Mouse (Mus musculus) stomach, embryonic 15.5 days (tissue): ENCODE data around the gene Psmc3. TPM values are rescaled to one million over a fixed set of nuclear protein-coding genes. Genes with fewer than 3 reads are reported as not detected.
"Not testable (repeated sequence)": the region's sequence is repeated elsewhere in the genome, so short reads cannot be mapped to it uniquely, and the experiment has no call there.

Source experiments
- ATAC-seq: fragments of 200-750 bp; cut with Nextera tagmentation; 2 replicates; pipeline ENCODE4 v1.8.0; 2017; ENCODE audit warnings: low read depth, moderate number of reproducible peaks, moderate TSS enrichment; ENCODE audit not compliant: insufficient read depth, low FRiP score
- H3K27ac ChIP-seq: fragments of 300-500 bp; sonication (generic); 2 replicates; pipeline ENCODE4 v1.5.1; 2015; ENCODE audit warnings: mild to moderate bottlenecking, inconsistent platforms
- H3K27me3 ChIP-seq: fragments of 300-500 bp; sonication (generic); replicated peaks from 2 replicates; pipeline ENCODE4 v1.6.1; 2015; ENCODE audit warnings: inconsistent platforms
- H3K36me3 ChIP-seq: fragments of 300-500 bp; sonication (generic); 2 replicates; pipeline ENCODE4 v1.6.1; 2015; ENCODE audit warnings: inconsistent platforms
- H3K4me1 ChIP-seq: fragments of 300-500 bp; sonication (generic); 2 replicates; pipeline ENCODE4 v1.6.1; 2015; ENCODE audit warnings: inconsistent platforms
- H3K4me2 ChIP-seq: fragments of 300-500 bp; sonication (generic); 2 replicates; pipeline ENCODE4 v1.6.1; 2015; ENCODE audit warnings: mild to moderate bottlenecking, inconsistent platforms
- H3K4me3 ChIP-seq: fragments of 300-500 bp; sonication (generic); replicated peaks from 2 replicates; pipeline ENCODE4 v1.5.1; 2015; ENCODE audit warnings: inconsistent platforms
- H3K9ac ChIP-seq: fragments of 300-500 bp; sonication (generic); 2 replicates; pipeline ENCODE4 v1.6.1; 2015; ENCODE audit warnings: inconsistent platforms
- H3K9me3 ChIP-seq: fragments of 300-500 bp; sonication (generic); 2 replicates; pipeline ENCODE4 v1.6.1; 2016; ENCODE audit warnings: inconsistent platforms
- WGBS: fragments of 180-500 bp; shearing (Covaris S2); methylation state at CpG from one replicate; pipeline ENCODE4 v1.1.7; 2015; 5-methylcytosine and 5-hydroxymethylcytosine counted together
- polyA plus RNA-seq: library from polyadenylated mRNA; unstranded; fragments of >200 nt; fragmentation: Nextera tagmentation; extraction: Ambion mirVana; gene quantifications from 2 replicates; pipeline ENCODE4 v1.2.1, GENCODE M21; 2015

Gene Psmc3
- polyA plus RNA-seq, 1 experiment from 2014 or later = 225 TPM

GRCm38 (mm10) chr2:91108156-91108555 lies 54.3 kb downstream of the Psmc3 start:
- no peak overlapping the region for H3K9ac ChIP-seq

DNA sequence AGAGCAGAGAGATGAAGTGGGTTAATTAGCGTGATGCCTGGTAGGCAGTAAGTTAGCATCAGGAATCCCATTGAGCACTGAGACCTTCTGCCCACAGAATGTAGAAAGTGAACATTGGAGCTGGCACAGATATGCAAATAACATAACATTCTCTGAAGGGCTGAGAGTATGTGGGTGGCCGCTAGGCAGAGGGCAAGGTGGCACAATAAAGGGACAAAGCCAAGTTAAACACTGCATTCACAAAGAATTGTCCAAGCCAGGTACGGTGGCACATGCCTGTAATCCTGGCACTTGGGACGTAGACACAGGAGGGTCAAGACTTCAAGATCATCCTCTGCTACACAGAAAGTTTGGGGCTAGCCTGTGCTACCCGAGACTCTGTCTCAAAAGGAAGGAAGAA lies 55.4 kb downstream of the Psmc3 start:
- no peaks in the 10 kb centered on the region for H3K4me1 ChIP-seq
- H3K9ac ChIP-seq = no peak overlapping the region
- H3K27me3 ChIP-seq = no peaks in the 10 kb centered on the region
- H3K27ac ChIP-seq = no peak overlapping the region
- 81% methylated on average over 5 of the region's 5 CpGs for WGBS
- H3K36me3 ChIP-seq = no peaks in the 10 kb centered on the region
- H3K4me2 ChIP-seq = no peak overlapping the region
- no peaks in the 10 kb centered on the region for H3K9me3 ChIP-seq
- no peak overlapping the region for H3K4me3 ChIP-seq
- no peak for ATAC-seq

More at GRCm38 (mm10) chr2:91108156-91108555, 54.3 kb downstream of the Psmc3 start:
- WGBS = 73% methylated on average over 3 of the region's 3 CpGs
- ATAC-seq = no peak
- Histone ChIP-seq H3K9me3 (no peaks in the 10 kb centered on the region), H3K4me3 (no peak overlapping the region), H3K4me1 (no peaks in the 10 kb centered on the region), H3K27me3 (no peaks in the 10 kb centered on the region), H3K36me3 (no peaks in the 10 kb centered on the region), H3K4me2 (no peak overlapping the region), H3K27ac (no peak overlapping the region)

DNA sequence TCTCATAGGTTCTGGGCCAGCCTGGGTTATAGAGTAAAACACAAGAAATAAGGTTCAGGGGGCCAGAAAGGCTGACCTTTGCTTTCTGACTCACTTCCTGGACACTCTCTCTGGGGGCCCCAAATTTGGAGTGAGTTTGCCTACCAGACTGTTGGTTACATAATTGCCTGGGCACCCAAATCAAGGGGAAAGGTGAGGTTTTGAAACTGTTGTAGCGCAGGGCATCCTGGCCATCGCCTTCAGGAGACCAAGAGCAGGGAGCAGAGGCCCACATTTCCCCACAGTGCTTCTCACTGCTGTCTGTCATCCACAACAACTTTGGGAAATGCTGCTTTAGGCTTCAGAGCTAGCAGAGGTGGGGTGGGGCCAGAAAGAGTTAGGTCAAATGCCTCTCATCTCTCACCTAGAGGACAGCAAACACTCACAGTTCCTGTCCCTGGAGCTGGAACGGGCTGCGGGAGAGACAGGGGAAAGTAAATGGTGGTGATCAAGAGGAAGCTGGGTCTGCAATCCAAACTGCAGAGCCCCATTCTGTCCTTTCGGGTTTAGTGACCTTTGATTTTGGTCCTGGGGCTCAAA lies 56.1 kb downstream of the Psmc3 start:
- WGBS = 79% methylated on average over 5 of the region's 5 CpGs

GRCm38 (mm10) chr2:91110429-91110828 lies 56.6 kb downstream of the Psmc3 start:
- Histone ChIP-seq H3K4me3 (no peak overlapping the region), H3K27me3 (no peaks in the 10 kb centered on the region), H3K36me3 (no peaks in the 10 kb centered on the region), H3K4me2 (no peak overlapping the region), H3K4me1 (no peaks in the 10 kb centered on the region), H3K9me3 (no peaks in the 10 kb centered on the region), H3K9ac (no peak overlapping the region), H3K27ac (no peak overlapping the region)
- ATAC-seq = no peak
- 81% methylated on average over 6 of the region's 6 CpGs for WGBS

More for the DNA sequence above, 56.1 kb downstream of the Psmc3 start:
- Histone ChIP-seq H3K9me3 (no peaks in the 10 kb centered on the region), H3K27me3 (no peaks in the 10 kb centered on the region), H3K9ac (no peak overlapping the region), H3K4me2 (no peak overlapping the region), H3K27ac (no peak overlapping the region), H3K4me1 (no peaks in the 10 kb centered on the region), H3K4me3 (no peak overlapping the region), H3K36me3 (no peaks in the 10 kb centered on the region)
- no peak for ATAC-seq

- not testable (repeated sequence) for H3K27me3 ChIP-seq, H3K4me2 ChIP-seq, H3K4me3 ChIP-seq, H3K4me1 ChIP-seq, H3K36me3 ChIP-seq, H3K9ac ChIP-seq, H3K9me3 ChIP-seq, ATAC-seq, H3K27ac ChIP-seq
- 94% methylated on average over 3 of the region's 3 CpGs for WGBS
Measured at GRCm38 (mm10) chr2:91111832-91112231, 58.0 kb downstream of the Psmc3 start.

DNA sequence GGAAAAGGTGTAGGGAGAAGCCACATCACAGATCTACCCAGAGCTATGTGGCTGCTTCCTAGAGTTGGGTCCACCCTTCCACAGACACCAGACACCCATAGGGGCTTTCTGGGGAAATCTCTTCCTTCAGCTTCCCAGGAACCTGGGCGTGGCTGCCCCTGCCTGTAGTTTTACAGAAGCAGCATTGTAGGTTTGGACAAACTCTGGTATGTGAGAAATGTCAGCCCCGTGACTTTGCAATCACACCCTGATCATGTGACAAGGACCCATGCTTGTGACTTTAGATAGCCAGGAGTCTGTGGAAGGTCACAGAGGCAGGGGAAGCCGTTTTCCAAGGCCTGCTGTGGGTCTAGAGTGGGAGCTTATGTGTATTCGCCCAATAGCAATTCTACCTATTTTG lies 58.7 kb downstream of the Psmc3 start:
- Histone ChIP-seq H3K27me3 (no peaks in the 10 kb centered on the region), H3K4me2 (no peak overlapping the region), H3K27ac (no peak overlapping the region), H3K36me3 (no peaks in the 10 kb centered on the region), H3K9me3 (no peaks in the 10 kb centered on the region), H3K4me1 (no peaks in the 10 kb centered on the region), H3K4me3 (no peak overlapping the region), H3K9ac (no peak overlapping the region)
- ATAC-seq = no peak
- WGBS = 46% methylated on average over 4 of the region's 4 CpGs

- H3K27ac ChIP-seq = no peak overlapping the region
- H3K4me1 ChIP-seq = no peaks in the 10 kb centered on the region
- H3K27me3 ChIP-seq = no peaks in the 10 kb centered on the region
- H3K36me3 ChIP-seq = no peaks in the 10 kb centered on the region
- no peaks in the 10 kb centered on the region for H3K9me3 ChIP-seq
- H3K4me3 ChIP-seq = no peak overlapping the region
- H3K4me2 ChIP-seq = no peak overlapping the region
- no peak for ATAC-seq
- WGBS = 68% methylated on average over 10 of the region's 10 CpGs
- no peak overlapping the region for H3K9ac ChIP-seq
Measured at GRCm38 (mm10) chr2:91113334-91113733, 59.5 kb downstream of the Psmc3 start.

DNA sequence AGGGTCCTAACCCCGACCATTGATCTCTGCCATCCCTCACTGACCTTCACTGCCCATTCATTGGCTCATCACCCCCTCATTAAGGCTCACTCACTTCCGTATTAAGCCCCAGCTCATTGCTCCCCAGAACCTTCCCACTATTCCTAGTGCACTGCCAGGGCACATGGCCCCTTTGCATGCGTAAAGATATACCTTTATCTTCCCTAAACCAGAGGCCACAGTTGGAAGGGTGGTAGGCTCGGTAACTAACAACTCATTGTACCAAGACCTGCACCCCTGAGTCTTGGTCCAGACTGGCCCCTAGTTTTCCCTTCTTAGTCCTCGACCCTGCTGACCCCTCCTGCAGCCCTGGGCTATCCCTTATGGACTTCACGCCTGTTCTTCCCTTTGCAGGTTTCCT lies 60.0 kb downstream of the Psmc3 start:
- no peak overlapping the region for H3K27ac ChIP-seq
- H3K27me3 ChIP-seq = no peaks in the 10 kb centered on the region
- no peaks in the 10 kb centered on the region for H3K9me3 ChIP-seq
- no peak overlapping the region for H3K4me2 ChIP-seq
- H3K9ac ChIP-seq = no peak overlapping the region
- WGBS = 76% methylated on average over 6 of the region's 6 CpGs
- H3K4me3 ChIP-seq = no peak overlapping the region
- H3K36me3 ChIP-seq = no peaks in the 10 kb centered on the region
- H3K4me1 ChIP-seq = no peaks in the 10 kb centered on the region
- no peak for ATAC-seq

DNA sequence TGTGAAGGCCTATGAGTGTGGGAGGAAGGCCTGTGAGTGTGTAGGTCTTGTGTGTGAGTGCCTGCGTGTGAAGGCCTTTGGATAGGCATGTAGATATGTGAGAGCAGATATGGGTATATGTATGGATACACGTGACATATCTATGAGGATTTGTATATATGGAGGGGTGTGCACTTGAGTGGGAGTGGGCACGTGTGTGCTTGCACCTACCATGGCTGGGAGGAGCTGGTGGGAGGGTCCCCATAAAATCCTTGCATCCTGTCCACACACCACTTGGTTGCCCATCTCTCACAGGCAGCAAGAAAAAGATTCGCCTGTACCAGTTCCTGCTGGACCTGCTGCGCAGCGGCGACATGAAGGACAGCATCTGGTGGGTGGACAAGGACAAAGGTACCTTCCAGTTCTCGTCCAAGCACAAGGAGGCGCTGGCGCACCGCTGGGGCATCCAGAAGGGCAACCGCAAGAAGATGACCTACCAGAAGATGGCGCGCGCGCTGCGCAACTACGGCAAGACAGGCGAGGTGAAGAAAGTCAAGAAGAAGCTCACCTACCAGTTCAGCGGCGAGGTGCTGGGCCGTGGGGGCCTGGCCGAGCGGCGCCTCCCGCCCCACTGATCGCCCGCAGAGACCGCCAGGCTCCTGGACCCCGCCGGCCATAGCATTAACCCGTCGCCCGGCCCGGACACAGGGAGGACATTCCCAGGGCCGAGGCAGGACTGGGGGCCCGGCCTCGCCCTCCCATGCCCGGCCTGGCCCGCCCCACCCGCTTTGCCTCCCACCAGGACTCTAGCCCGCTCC lies 61.2 kb downstream of the Psmc3 start:
- H3K4me2 ChIP-seq = peak overlapping the region; percentile 96
- peak overlapping the region; percentile 49 for H3K4me3 ChIP-seq
- no peaks in the 10 kb centered on the region for H3K36me3 ChIP-seq
- peak overlapping the region; percentile 47 for H3K9ac ChIP-seq
- no peak overlapping the region for H3K27ac ChIP-seq
- no peaks in the 10 kb centered on the region for H3K4me1 ChIP-seq
- no peaks in the 10 kb centered on the region for H3K27me3 ChIP-seq
- H3K9me3 ChIP-seq = no peaks in the 10 kb centered on the region
- ATAC-seq = peak; percentile 75; the same call in 1 of the 2 replicates
- WGBS = 11% methylated on average over 40 of the region's 42 CpGs

- no peak for ATAC-seq
- WGBS = 28% methylated on average over 12 of the region's 12 CpGs
- H3K27me3 ChIP-seq = no peaks in the 10 kb centered on the region
Measured at GRCm38 (mm10) chr2:91115578-91115970, 61.8 kb downstream of the Psmc3 start.

More at GRCm38 (mm10) chr2:91115578-91115970, 61.8 kb downstream of the Psmc3 start:
- Histone ChIP-seq H3K36me3 (no peaks in the 10 kb centered on the region), H3K9ac (peak overlapping the region; percentile 47), H3K9me3 (no peaks in the 10 kb centered on the region), H3K27ac (no peak overlapping the region), H3K4me2 (peak overlapping the region; percentile 96), H3K4me3 (peak overlapping the region; percentile 49), H3K4me1 (no peaks in the 10 kb centered on the region)
